Mouse (Mus musculus): Measurements from ENCODE around the gene Ptpro. TPM values are rescaled to one million over a fixed set of nuclear protein-coding genes. Genes with fewer than 3 reads are reported as not detected.

The Ptpro gene
- total RNA-seq, 2 experiments from 2014 or later: 49.4 to 58.5 TPM

- no peak for DNase-seq (ENCODE audit: extremely low spot score in 1 of 2, low spot score in 1 of 2)
Observed at GRCm38 (mm10) chr6:137288264-137288663, 36.1 kb downstream of the Ptpro start.

- DNase-seq (ENCODE audit: extremely low spot score in 1 of 2, low spot score in 1 of 2): no peak
Observed at GRCm38 (mm10) chr6:137292421-137292820, 40.3 kb downstream of the Ptpro start.

- no peak for DNase-seq (ENCODE audit: extremely low spot score in 1 of 2, low spot score in 1 of 2)
Observed at GRCm38 (mm10) chr6:137294973-137295820, 43.1 kb downstream of the Ptpro start.

GRCm38 (mm10) chr6:137302561-137302960 lies 50.4 kb downstream of the Ptpro start:
- no peak for DNase-seq (ENCODE audit: extremely low spot score in 1 of 2, low spot score in 1 of 2)

GRCm38 (mm10) chr6:137303824-137304223 lies 51.7 kb downstream of the Ptpro start:
- DNase-seq (ENCODE audit: extremely low spot score in 1 of 2, low spot score in 1 of 2): no peak

- DNase-seq (ENCODE audit: extremely low spot score in 1 of 2, low spot score in 1 of 2): no peak
Observed at GRCm38 (mm10) chr6:137315265-137315664, 63.1 kb downstream of the Ptpro start.

GRCm38 (mm10) chr6:137316358-137316757 lies 64.2 kb downstream of the Ptpro start:
- DNase-seq (ENCODE audit: extremely low spot score in 1 of 2, low spot score in 1 of 2): no peak

- DNase-seq (ENCODE audit: extremely low spot score in 1 of 2, low spot score in 1 of 2): no peak
Observed at GRCm38 (mm10) chr6:137317509-137317908, 65.4 kb downstream of the Ptpro start.

- no peak for DNase-seq (ENCODE audit: extremely low spot score in 1 of 2, low spot score in 1 of 2)
Observed at GRCm38 (mm10) chr6:137318242-137318861, 66.2 kb downstream of the Ptpro start.

- DNase-seq (ENCODE audit: extremely low spot score in 1 of 2, low spot score in 1 of 2): no peak
Observed at GRCm38 (mm10) chr6:137319658-137320057, 67.5 kb downstream of the Ptpro start.

- no peak for DNase-seq (ENCODE audit: extremely low spot score in 1 of 2, low spot score in 1 of 2)
Observed at GRCm38 (mm10) chr6:137327718-137328117, 75.6 kb downstream of the Ptpro start.

- no peak for DNase-seq (ENCODE audit: extremely low spot score in 1 of 2, low spot score in 1 of 2)
Observed at GRCm38 (mm10) chr6:137328228-137328627, 76.1 kb downstream of the Ptpro start.

GRCm38 (mm10) chr6:137330782-137331181 lies 78.7 kb downstream of the Ptpro start:
- no peak for DNase-seq (ENCODE audit: extremely low spot score in 1 of 2, low spot score in 1 of 2)

GRCm38 (mm10) chr6:137331826-137332225 lies 79.7 kb downstream of the Ptpro start:
- no peak for DNase-seq (ENCODE audit: extremely low spot score in 1 of 2, low spot score in 1 of 2)

GRCm38 (mm10) chr6:137339071-137339470 lies 87.0 kb downstream of the Ptpro start:
- DNase-seq (ENCODE audit: extremely low spot score in 1 of 2, low spot score in 1 of 2): no peak

GRCm38 (mm10) chr6:137343688-137344441 lies 91.7 kb downstream of the Ptpro start:
- no peak for DNase-seq (ENCODE audit: extremely low spot score in 1 of 2, low spot score in 1 of 2)

GRCm38 (mm10) chr6:137360166-137360565 lies 108.0 kb downstream of the Ptpro start:
- DNase-seq (ENCODE audit: extremely low spot score in 1 of 2, low spot score in 1 of 2): no peak

GRCm38 (mm10) chr6:137362216-137362615 lies 110.1 kb downstream of the Ptpro start:
- DNase-seq (ENCODE audit: extremely low spot score in 1 of 2, low spot score in 1 of 2): peak in 1 of 2 experiments; percentile 24

- DNase-seq (ENCODE audit: extremely low spot score in 1 of 2, low spot score in 1 of 2): peak; percentile 21 to 68
Observed at GRCm38 (mm10) chr6:137364681-137365080, 112.6 kb downstream of the Ptpro start.

- DNase-seq (ENCODE audit: extremely low spot score in 1 of 2, low spot score in 1 of 2): no peak
Observed at GRCm38 (mm10) chr6:137365637-137366036, 113.5 kb downstream of the Ptpro start.

GRCm38 (mm10) chr6:137370745-137371144 lies 118.6 kb downstream of the Ptpro start:
- no peak for DNase-seq (ENCODE audit: extremely low spot score in 1 of 2, low spot score in 1 of 2)

Measured in layer of hippocampus, postnatal 25 days (tissue).